Mouse (Mus musculus): ENCODE measurements around the gene Recql5. TPM values are rescaled to one million over a fixed set of nuclear protein-coding genes. Genes with fewer than 3 reads are reported as not detected.

Recql5 gene
- polyA plus RNA-seq (2017; shearing (Covaris generic)), result 21.0 TPM

DNA sequence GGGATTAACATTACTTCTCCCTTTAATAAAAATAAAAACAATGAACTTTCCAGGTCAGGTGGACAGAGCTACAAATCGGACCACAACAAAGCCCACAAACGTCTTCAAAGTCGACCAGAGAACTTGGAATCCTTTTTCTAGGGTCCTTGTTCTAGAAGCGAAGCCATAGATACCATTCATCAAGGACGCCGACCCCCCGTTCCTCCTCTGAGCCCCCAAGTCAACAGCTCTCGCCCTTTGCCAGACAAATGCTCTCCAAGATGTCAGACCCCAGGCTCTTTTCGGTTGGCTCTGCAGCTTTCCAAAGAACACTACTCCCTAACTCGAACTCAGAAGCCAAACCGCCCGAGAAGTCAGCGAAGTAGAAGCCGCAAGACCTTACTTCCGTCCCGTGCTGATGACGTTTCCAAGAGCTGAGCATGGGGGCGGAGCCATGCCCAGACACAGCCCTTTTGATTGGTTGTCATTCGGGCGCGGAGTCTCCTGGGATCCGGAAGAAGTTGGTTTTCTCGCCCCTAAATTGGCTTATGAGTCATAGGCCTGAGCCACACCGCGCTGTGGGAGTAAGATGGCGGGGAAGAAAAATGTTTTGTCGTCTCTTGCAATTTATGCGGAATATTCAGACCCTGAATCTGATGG lies at the start of gene Recql5, which contains the start of gene Sap30bp:
Gene Recql5, minus strand, starts transcription at position 370 of the 639 bp plus-strand sequence.
Gene Sap30bp, plus strand, starts transcription at position 175 of the 639 bp plus-strand sequence.

DNA sequence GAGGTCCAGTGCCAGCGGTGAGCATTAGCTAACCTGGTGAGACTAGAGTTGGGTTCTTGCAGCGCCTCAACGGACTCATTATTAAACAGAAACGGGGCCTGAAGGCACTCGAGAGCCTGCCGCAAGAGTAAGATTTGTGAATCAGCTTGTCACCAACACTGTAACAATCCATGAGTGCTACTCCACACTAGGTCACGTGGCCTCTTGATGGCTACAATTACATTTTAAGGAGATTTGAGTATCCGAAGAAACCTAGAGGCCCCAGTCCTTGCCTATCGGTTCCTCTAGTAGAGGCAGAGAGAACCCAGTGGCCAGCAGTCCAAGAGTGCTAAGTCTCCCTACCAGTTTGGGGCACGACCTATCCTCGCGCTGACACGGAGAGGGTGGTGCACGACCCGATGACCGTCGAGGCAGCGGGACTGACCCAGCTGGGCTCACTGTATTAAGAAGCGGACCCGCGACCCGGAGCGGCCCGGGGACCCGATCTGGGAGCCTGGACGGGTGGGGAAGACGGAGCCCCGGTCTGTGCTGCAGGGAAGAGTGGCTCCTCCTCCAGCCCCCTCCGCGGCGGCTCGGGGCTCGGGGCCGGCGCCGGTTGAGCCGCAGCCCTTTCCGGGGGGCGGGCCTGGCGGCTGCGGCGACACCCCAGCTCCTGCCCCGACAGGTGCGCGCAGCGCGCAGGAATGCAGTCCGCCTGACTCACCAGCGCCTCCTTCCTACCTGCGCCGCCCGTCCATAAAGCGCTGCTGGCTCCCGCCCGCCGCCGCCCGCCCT lies 41.2 kb upstream of the Recql5 start, which contains the start of gene Itgb4:
Gene Itgb4, plus strand, starts transcription at position 401 of the 774 bp plus-strand sequence.

GRCm38 (mm10) chr11:115911632-115912376 lies 21.5 kb downstream of the Recql5 start, which contains the start of gene Smim6:
Gene Smim6, plus strand, starts transcription at chr11:115912017.

DNA sequence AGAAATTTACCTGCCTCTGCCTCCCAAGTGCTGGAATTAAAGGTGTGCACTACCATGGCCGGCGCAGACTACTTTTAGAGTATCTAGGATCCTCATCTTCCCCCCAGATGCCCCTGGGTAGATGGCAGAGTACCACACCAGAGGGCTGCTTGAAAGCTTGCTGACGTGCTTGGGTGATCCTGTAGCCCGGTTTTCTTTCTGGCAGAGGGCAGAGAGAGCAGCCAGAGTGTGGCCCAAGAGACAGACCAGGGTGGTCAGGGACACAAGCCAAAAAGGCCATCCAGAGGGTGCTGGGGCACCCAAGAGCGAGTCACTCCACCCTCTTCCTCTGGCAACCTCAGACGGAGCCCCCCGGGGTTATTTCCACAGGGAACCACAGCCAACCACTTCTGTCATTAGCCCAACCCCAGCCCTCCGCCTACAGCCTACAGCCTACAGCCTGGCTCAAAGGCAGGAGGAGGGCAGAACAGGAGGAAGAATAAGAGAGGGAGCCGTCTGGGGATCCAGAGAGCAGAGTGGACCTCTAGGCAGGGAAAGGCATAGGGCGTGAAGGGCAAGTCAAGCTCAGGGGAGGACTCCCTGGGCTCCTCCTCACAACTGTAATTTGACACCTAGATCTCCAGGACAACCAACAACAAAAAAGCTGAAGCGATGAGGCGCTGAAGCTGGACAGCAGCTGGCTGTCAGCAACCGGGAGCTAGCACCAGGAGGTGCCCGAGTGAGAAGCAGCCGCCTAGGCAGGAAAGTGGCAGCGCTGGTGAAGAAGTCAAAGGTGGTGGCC lies 33.6 kb downstream of the Recql5 start, which contains the start of gene Smim5:
Gene Smim5, plus strand, starts transcription at position 481 of the 781 bp plus-strand sequence.

DNA sequence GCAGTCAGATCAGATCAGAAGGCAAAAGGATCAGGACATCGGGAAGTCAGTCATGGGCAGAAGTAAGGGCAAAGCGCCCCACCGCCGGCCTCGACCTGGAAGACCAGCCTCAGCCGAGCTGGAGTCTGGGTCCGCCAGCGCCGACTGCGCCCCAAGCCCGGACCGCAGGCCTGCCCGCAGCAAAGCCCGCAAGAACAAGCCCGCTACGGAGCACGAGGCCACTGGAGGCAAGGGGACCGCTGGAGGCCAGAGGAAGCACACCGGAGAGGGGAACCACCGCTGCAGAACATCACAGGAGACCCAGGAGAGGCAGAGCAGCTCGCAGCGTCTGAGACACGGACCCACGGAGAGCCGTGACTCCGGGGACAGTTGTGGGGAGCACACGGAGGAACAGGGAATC lies 74.9 kb downstream of the Recql5 start, which contains the start of gene Myo15b:
Gene Myo15b, plus strand, starts transcription at position 53 of the 400 bp plus-strand sequence.

Other genes starting within 250 kb of the Recql5 start
- 198 TPM for gene Grb2, start 224.9 kb downstream of the Recql5 start, polyA plus RNA-seq (2017; shearing (Covaris generic))
- 26.2 TPM for gene Tmem94, start 168.0 kb downstream of the Recql5 start, polyA plus RNA-seq (2017; shearing (Covaris generic))
- 1.6 TPM for gene Caskin2, start 119.8 kb downstream of the Recql5 start, polyA plus RNA-seq (2017; shearing (Covaris generic))
- 38.2 TPM for gene Tsen54, start 118.8 kb downstream of the Recql5 start, polyA plus RNA-seq (2017; shearing (Covaris generic))
- 35.4 TPM for gene Llgl2, start 109.4 kb downstream of the Recql5 start, polyA plus RNA-seq (2017; shearing (Covaris generic))
- 0.04 TPM for gene Myo15b, start 75.1 kb downstream of the Recql5 start, polyA plus RNA-seq (2017; shearing (Covaris generic))
- 0.44 TPM for gene Smim5, start 33.5 kb downstream of the Recql5 start, polyA plus RNA-seq (2017; shearing (Covaris generic))
- 1.0 TPM for gene Smim6, start 21.5 kb downstream of the Recql5 start, polyA plus RNA-seq (2017; shearing (Covaris generic))
- gene Sap30bp, start 195 bp downstream of the Recql5 start, polyA plus RNA-seq (2017; shearing (Covaris generic)), result 39.1 TPM
- gene Itgb4, start 41.2 kb upstream of the Recql5 start, polyA plus RNA-seq (2017; shearing (Covaris generic)), result 0.06 TPM
- 42.0 TPM for gene Galk1, start 79.2 kb upstream of the Recql5 start, polyA plus RNA-seq (2017; shearing (Covaris generic))
- 1,568 TPM for gene H3f3b, start 94.5 kb upstream of the Recql5 start, polyA plus RNA-seq (2017; shearing (Covaris generic))
- 43.3 TPM for gene Unk, start 96.8 kb upstream of the Recql5 start, polyA plus RNA-seq (2017; shearing (Covaris generic))
- gene Unc13d, start 144.5 kb upstream of the Recql5 start, polyA plus RNA-seq (2017; shearing (Covaris generic)), result 154 TPM
- 187 TPM for gene Wbp2, start 153.5 kb upstream of the Recql5 start, polyA plus RNA-seq (2017; shearing (Covaris generic))
- gene Trim47, start 193.7 kb upstream of the Recql5 start, polyA plus RNA-seq (2017; shearing (Covaris generic)), result 0.61 TPM
- gene Trim65, start 197.7 kb upstream of the Recql5 start, polyA plus RNA-seq (2017; shearing (Covaris generic)), result 16.6 TPM
- 72.0 TPM for gene Mrpl38, start 205.4 kb upstream of the Recql5 start, polyA plus RNA-seq (2017; shearing (Covaris generic))
- gene Fbf1, start 234.7 kb upstream of the Recql5 start, polyA plus RNA-seq (2017; shearing (Covaris generic)), result 11.1 TPM